Mouse (Mus musculus) left cerebral cortex, adult 8-10 months (tissue): ENCODE results near the gene Arhgap31. TPM values are rescaled to one million over a fixed set of nuclear protein-coding genes. Genes with fewer than 3 reads are reported as not detected.

ENCODE experiments used
- DNase-seq, 2 experiments: peaks; one replicate each; pipeline ENCODE4 v3.0.0; 2022; ENCODE audit warnings: low spot score in 2 of 2
- total RNA-seq, 4 experiments: library from RNA; stranded (reverse); gene quantifications; 2 replicates each; pipeline ENCODE4 v1.2.4; 2022

Arhgap31 gene
- total RNA-seq, 4 experiments from 2014 or later, result 16.6 to 20.1 (median 18.3) TPM

DNA sequence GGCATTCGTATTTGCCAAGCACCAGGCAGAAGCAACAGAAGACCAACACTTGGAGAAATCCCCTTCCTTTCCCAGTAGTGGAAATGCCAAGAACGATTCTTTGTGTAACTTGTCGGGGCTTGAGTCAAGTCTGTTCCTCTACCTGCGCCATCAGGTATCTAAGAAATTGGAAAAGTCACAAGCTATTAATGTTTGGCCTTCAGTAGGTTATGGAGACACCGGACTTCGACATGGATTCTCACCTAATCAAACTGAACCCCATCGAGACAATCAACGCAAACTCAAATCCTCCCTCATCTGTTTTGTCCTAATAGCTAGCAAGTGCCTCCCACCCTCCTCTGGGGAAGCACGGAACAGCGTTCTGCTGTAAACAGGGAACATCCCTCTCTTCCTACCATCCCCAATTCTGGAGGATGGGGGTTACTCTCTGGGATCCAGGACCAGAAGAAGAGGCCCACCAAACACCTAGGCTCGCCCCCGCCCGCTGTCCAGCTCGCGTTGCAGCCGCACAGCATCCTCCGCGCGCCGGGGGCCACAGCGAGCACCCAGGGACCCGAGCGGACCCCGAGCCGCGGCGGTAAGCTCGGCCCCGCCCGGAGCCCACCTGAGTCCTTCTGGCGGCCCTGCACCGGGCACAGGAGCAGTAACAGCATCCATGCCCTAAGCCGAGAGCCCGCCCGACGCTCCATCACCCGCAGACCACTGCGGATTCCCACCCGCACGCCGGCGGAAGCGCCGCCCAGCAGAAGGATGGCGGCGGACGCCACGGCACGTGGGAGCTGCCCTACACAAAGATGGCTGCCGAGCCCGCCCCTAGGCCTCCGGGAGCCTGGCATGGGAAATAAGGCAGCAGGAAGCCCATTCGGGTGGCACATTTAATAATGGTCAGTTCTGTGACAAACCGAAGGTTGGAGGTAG, 163.3 kb downstream of the Arhgap31 start, which contains the start of gene Poglut1:
Gene Poglut1 (minus strand): TSS at position 780 of the 918 bp plus-strand sequence.
- peak; percentile 73 to 80 for DNase-seq

Other genes starting within 250 kb of the Arhgap31 start
- 10 to 100 TPM; 24.6 to 32.1 (median 28.9) TPM for gene Timmdc1, start 190.6 kb downstream of the Arhgap31 start, total RNA-seq
- gene Poglut1, start 163.0 kb downstream of the Arhgap31 start, total RNA-seq, result 10 to 100 TPM; 43.1 to 49.4 (median 45.3) TPM
- gene Tmem39a, start 154.6 kb downstream of the Arhgap31 start, total RNA-seq, result 10 to 100 TPM; 18.8 to 27.1 (median 22.8) TPM
- gene B4galt4, start 29.0 kb upstream of the Arhgap31 start, total RNA-seq, result 10 to 100 TPM; 19.8 to 25.0 (median 22.4) TPM
- 1 to 10 TPM; 2.2 to 3.7 (median 2.5) TPM for gene Upk1b, start 87.1 kb upstream of the Arhgap31 start, total RNA-seq
- gene 4930435E12Rik, start 115.5 kb upstream of the Arhgap31 start, total RNA-seq, result not detected
- 10 to 100 TPM; 42.6 to 48.8 (median 45.3) TPM for gene Igsf11, start 179.4 kb upstream of the Arhgap31 start, total RNA-seq